Mouse (Mus musculus) CD8-positive naive resting alpha-beta T cell, adult 2 months (primary cell): Measurements from ENCODE around the gene Tinf2.

Experiments used
- DNase-seq, 2 experiments: peaks; one replicate each; pipeline ENCODE4 v3.0.0; 2022; ENCODE audit warnings: low read depth in 2 of 2, low spot score in 2 of 2

The Tinf2 gene

DNA sequence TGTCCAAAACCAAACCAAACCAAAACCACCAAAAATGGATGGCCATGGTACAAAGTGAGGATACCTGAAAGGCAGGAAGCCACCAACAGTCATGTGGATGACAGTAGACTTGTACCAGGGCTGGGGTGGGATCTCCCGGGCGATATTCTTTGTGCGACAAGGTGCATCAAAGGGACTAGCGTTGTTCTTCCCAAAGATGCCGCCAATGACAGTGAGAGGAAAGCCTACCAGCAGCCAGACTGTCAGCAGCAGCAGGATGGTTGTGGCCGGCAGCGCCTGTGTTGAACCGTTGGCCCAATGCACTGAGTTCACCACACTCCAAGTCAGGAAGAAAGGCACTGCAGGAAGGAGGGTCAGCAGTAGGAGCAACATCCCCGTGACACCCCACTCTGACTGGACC is 43.8 kb downstream of the Tinf2 start, which contains the start of gene Gm49378:
Gm49378 (minus strand) TSS at position 101 of the 400 bp plus-strand sequence.
- DNase-seq, result no peak

DNA sequence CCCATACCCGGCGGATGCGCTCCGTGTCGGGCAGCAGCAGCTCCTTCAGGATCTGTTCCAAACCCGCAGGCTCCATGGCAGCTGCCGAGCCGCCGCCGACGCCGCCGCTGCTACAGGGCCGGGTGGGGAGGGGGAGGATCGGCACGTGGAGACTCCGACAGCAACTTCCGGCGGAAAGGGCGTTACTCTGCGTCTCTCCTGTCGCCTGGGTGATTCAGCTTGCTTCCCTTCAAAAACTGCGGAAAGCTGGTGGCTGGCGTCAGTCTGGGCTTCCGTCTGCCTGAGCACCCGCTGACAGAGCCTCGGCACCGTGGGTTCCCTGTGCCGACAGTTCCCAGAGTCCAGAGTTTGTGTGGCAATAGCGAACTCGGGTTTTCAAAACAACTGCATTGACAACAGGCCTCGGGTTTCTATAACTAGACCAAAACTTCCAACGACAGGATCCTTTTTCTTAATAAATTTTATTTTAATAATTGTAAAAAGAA is 46.1 kb downstream of the Tinf2 start, which contains the start of gene Ipo4:
Ipo4 (minus strand) TSS at position 435 of the 485 bp plus-strand sequence.
- DNase-seq, result peak; percentile 76 to 82

DNA sequence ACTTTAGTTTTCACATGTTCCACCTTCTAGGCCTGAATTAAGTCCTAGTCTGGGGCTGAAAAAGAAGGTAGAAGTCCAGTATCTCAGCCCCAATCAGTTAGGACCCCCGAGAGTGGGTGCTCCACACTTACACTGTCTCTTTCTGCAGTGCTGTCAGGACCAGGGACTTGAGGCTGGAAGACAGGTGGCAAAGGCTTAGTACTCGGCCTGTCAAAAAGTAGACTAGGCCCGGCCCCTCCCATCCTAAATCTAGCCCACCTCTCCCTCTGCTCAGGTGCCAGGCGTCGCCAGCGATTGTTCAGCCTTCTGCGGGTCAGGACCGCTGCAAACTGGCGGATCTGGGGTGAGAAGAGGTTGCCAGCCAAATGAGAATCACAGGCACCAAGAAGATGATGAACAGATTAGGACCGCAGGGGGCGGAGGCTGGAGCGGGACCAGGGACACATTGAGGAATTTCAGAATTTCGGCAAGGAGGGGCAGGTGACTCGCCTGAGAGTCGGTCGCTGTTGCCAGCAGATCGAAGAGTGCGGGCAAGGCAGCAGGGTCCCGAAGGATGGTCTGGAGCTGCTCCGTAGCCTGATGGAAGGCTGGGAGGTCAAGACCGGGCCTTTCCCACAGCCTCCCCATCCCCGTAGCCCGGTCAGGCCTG is 46.6 kb downstream of the Tinf2 start:
- no peak for DNase-seq

DNA sequence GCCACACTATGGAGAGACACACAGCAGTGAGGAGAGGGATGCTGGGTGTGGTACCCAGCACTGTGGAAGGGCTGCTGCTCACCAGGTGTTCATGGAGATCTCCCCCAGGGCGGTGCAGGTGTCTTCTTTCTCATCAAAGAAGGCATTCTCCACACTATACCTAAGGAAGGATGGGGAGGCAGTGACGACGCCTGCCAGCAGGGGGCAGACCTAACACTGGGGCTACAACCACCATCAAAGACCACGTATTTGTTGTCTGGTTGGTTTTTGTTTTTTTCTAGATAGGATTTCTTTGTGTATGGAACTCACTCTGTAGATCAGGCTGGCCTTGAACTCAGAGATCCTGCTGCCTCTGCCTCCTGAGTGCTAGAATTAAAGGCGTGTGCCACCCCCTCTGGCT is 52.3 kb downstream of the Tinf2 start:
- DNase-seq, result peak; percentile 76 to 87

DNA sequence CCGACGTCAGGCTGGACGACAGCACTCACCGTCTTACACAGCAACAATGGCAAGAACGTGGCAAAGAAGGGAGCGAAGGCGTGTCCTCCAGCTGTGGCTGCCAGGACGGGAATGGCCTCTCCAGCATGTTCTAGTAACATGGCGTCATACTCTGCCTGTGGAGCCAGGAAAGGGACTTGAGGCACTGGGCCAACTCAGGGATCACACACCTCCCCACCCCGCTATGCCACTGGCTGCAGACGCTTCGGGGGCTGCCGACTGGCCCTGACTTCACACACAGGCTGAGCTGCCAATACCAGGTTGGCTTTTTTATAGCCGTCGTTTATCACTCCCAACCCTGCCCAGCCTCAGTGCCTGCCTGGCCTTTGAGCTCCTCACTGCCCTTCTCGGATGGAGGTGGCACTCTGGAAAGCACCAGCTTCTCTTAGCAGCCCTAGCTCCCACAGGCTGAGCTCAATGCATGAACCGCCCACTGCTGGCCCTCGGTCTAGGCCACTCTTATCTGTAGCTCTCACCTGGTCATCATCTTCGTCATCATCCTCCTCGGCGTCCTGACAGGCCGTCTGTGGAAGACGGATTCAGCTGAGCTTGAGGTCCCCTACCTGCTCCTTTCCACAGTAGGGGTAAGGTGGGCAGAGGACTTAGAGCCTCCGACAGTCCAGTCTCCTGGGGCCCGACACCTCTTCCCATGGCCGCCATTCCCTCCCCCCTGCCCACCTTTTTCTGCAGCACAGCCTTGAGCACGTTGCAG is 53.4 kb downstream of the Tinf2 start:
- DNase-seq, result no peak
